Mouse (Mus musculus) myocyte (in vitro differentiated cells): ENCODE measurements around the gene Prpf6. TPM values are rescaled to one million over a fixed set of nuclear protein-coding genes. Genes with fewer than 3 reads are reported as not detected.

Experiments used
- H3K27me3 ChIP-seq: one replicate; pipeline ENCODE4 v1.6.1; 2011; ENCODE audit not compliant: control insufficient read depth, insufficient read depth, insufficient read length
- H3K36me3 ChIP-seq: one replicate; pipeline ENCODE4 v1.6.1; 2011; ENCODE audit not compliant: control insufficient read depth, insufficient read depth
- H3K4me2 ChIP-seq: one replicate; pipeline ENCODE4 v1.6.1; 2011; ENCODE audit warnings: low read depth, control low read depth
- H3K4me3 ChIP-seq: one replicate; pipeline ENCODE4 v1.5.1; 2011; ENCODE audit warnings: mild to moderate bottlenecking, control low read depth, moderate library complexity
- H3K79me2 ChIP-seq: one replicate; pipeline ENCODE4 v1.6.1; 2011; ENCODE audit not compliant: control insufficient read depth, insufficient read depth
- H3ac ChIP-seq: one replicate; pipeline ENCODE4 v1.6.1; 2011; ENCODE audit not compliant: control insufficient read depth, insufficient read length
- CEBPB ChIP-seq: IDR thresholded peaks from 2 replicates; pipeline ENCODE4 v1.6.1; 2011; ENCODE audit warnings: mild to moderate bottlenecking, moderate library complexity; ENCODE audit not compliant: poor library complexity, insufficient read depth, severe bottlenecking
- E2F4 ChIP-seq: IDR thresholded peaks from one replicate; pipeline ENCODE4 v1.6.1; 2011; ENCODE audit warnings: mild to moderate bottlenecking, control low read depth, moderate library complexity; ENCODE audit not compliant: insufficient read depth
- MAX ChIP-seq: IDR thresholded peaks from one replicate; pipeline ENCODE4 v1.6.1; 2011; ENCODE audit warnings: low read depth, mild to moderate bottlenecking, control low read depth
- MYOD1 ChIP-seq, 3 experiments: IDR thresholded peaks; one replicate each; pipeline ENCODE4 v1.6.1; 2011; ENCODE audit warnings: control low read depth in 2 of 3, low read depth in 2 of 3, mild to moderate bottlenecking in 2 of 3, moderate library complexity in 1 of 3; ENCODE audit not compliant: insufficient read length in 2 of 3, control insufficient read depth in 1 of 3
- MYOG ChIP-seq, 3 experiments: IDR thresholded peaks; one replicate each; pipeline ENCODE4 v1.6.1; 2011; ENCODE audit warnings: control low read depth in 2 of 3, low read depth in 2 of 3, mild to moderate bottlenecking in 2 of 3; ENCODE audit not compliant: insufficient read length in 2 of 3, control insufficient read depth in 1 of 3, insufficient read depth in 1 of 3
- POLR2A ChIP-seq: IDR thresholded peaks from one replicate; pipeline ENCODE4 v1.6.1; 2011; ENCODE audit warnings: low read depth, mild to moderate bottlenecking, control low read depth, moderate library complexity; ENCODE audit not compliant: insufficient read length
- POLR2AphosphoS2 ChIP-seq: IDR thresholded peaks from one replicate; pipeline ENCODE4 v1.6.1; 2011; ENCODE audit warnings: low read depth, control low read depth; ENCODE audit not compliant: insufficient read length
- REST ChIP-seq: IDR thresholded peaks from one replicate; pipeline ENCODE4 v1.6.1; 2011; ENCODE audit warnings: mild to moderate bottlenecking, control low read depth, moderate library complexity; ENCODE audit not compliant: insufficient read depth, insufficient read length
- SRF ChIP-seq: IDR thresholded peaks from one replicate; pipeline ENCODE4 v1.6.1; 2011; ENCODE audit warnings: low read depth; ENCODE audit not compliant: control insufficient read depth, insufficient read length
- TCF12 ChIP-seq: IDR thresholded peaks from one replicate; pipeline ENCODE4 v1.6.1; 2011; ENCODE audit warnings: mild to moderate bottlenecking, control low read depth; ENCODE audit not compliant: poor library complexity, insufficient read depth, severe bottlenecking
- TCF3 ChIP-seq: IDR thresholded peaks from one replicate; pipeline ENCODE4 v1.6.1; 2011; ENCODE audit warnings: low read depth, control low read depth; ENCODE audit not compliant: insufficient read length
- USF1 ChIP-seq: IDR thresholded peaks from one replicate; pipeline ENCODE4 v1.6.1; 2011; ENCODE audit warnings: low read depth, mild to moderate bottlenecking, control low read depth, moderate library complexity
- polyA plus RNA-seq: library from polyadenylated mRNA; unstranded; fragments of >200 nt; fragmentation: generic; extraction: Trizol; gene quantifications from one replicate; pipeline ENCODE4 v1.2.1, GENCODE M21; 2012; ENCODE audit warnings: missing spikeins

Gene Prpf6
- polyA plus RNA-seq, 1 experiment: 46.0 TPM

DNA sequence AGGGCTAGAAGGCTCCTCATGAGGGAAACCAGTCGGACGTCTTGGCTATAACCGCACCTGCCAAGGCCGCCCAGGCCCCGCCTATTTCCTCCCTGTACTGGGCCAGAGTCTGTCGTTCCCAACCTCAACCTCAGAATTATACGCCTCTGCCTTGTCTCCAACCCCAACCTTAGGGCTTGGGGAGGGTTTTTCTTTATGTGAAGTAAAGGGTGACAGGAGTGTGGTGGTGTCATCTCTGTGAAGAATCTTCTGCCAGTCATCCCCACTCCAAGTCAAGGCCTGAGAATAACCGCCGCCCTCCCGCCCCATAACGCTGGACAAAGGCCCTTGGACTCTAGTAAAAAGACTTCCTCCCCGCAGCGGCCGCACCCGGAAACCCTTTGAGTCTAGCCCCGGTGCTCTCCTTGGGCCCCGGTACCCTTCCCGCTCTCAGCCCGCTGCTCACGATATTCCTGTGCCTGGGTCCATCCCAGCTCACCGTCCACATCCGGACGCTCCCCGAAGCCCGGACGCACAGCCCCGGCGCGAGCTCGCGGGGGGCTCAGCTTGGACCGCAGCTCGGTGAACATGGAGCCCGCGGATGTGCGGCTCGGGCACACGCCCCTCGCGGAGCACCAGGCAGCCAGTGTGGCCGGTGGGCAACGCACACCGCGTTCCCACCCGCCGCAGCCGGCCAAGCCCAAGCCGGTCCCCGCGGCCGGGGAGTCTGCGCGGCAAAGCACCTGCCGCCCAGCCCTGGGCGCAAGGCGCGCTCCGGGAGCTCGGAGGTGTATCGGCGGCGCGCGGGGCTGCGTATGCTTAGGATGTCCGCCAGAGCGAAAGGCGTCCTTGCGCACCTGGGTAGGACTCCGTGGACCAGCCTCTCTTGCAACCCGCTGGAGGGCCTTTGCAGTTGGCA, 7.0 kb downstream of the Prpf6 start, which contains the start of gene Samd10:
Gene Samd10 (minus strand): TSS at position 759 of the 898 bp plus-strand sequence.
- no peak within 1 kb of the TSS for H3K4me3 ChIP-seq
- H3K27me3 ChIP-seq: no peaks in the 10 kb centered on the region
- H3K4me2 ChIP-seq: peak within 1 kb of the TSS; percentile 60

DNA sequence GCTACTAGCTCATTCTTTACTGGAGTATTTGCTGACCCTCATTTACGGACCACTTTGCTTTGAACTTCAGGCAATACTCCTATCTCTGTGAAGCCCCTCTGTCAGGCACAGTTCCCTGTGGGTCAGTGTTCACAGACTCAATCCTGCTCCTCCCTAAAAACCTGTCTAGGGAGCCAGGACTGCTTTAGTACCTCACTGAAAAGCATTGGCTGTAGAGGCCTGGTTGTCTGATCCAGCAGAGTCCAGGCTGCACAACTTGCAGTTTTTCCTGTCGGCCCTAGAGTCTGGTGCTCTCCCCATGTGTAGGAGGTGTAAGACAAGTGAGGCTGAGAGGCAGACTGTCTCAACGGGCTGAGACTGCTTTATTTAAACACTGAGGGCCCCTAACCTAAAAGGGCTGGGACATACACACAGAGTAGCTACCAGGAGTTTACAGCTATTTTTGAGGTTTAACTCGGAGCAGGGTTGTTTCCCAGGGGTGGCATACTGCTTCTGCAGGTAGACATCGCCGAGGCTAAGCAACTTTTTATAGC, 8.6 kb downstream of the Prpf6 start:
- H3K79me2 ChIP-seq: peaks cover 35% of the 10 kb centered on the region
- peak overlapping the region; percentile 87 for H3K4me3 ChIP-seq
- TF ChIP-seq TCF12 (no peak), MYOD1 (IDR thresholded peaks at IDR 0.05; ENCODE audit: control insufficient read depth in 1 of 3, insufficient read length in 2 of 3, low read depth in 2 of 3) (no peak), MYOG (IDR thresholded peaks at IDR 0.05; ENCODE audit: control insufficient read depth in 1 of 3, insufficient read depth in 1 of 3, insufficient read length in 2 of 3, low read depth in 2 of 3) (no peak), POLR2A (no peak), TCF3 (no peak), CEBPB (no peak), MAX (no peak), E2F4 (no peak), REST (no peak), USF1 (no peak), POLR2AphosphoS2 (no peak), SRF (no peak)
- no peaks in the 10 kb centered on the region for H3K36me3 ChIP-seq
- H3ac ChIP-seq: peak overlapping the region; percentile 69
- H3K4me2 ChIP-seq: peak overlapping the region; percentile 89
- H3K27me3 ChIP-seq: no peaks in the 10 kb centered on the region

More for the DNA sequence above, 7.0 kb downstream of the Prpf6 start, which contains the start of gene Samd10:
- Histone ChIP-seq H3K79me2 (peaks cover 24% of the 10 kb centered on the region), H3ac (no peak within 1 kb of the TSS), H3K36me3 (no peaks in the 10 kb centered on the region)
- TF ChIP-seq SRF (no peak), TCF3 (no peak), USF1 (no peak), MYOG (IDR thresholded peaks at IDR 0.05; ENCODE audit: control insufficient read depth in 1 of 3, insufficient read depth in 1 of 3, insufficient read length in 2 of 3, low read depth in 2 of 3) (no peak), POLR2A (no peak), TCF12 (no peak), MAX (no peak), CEBPB (no peak), E2F4 (no peak), POLR2AphosphoS2 (no peak)

DNA sequence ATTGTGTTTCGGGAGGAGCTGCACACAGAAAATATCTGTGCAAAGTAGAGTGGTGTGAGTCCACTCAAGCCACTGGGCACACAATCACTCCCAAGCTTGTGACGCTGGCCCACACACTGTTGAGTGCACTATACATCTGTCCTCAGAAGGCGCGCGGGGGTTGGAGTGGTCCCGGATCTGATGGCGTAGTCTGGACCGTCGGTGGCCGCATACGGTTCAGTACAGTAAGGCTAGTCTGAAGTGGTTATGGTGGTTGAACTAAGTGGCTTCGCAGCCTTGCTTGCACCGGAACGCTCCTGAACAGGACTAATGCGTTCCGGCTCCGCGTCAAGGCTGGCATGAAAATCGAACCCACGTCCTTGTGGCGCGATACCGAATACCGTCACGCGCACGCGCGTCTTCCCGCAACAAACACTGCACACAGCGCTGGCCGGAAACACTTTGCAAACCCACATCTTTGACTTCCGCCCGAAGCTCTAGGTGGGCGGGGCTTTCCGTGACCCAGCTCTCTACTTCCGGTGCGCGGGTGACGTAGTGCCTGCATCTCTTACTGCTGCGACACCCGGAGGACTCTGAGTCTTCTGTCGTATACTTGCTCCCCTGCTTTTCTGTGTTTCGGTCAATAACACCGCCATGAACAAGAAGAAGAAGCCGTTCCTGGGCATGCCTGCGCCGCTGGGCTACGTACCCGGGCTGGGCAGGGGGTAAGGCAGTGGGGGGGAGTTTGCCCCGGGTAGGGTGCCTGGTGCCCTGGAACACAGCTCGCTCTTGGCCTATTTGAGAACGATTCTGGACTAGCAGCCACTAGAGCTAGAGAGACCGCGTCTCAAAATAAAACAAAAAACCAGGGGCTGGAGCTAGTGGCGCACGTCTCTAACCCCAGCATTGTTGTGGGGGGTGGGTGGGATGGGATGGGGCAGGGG, 9.4 kb downstream of the Prpf6 start:
- TF ChIP-seq POLR2AphosphoS2 (peak; percentile 91), SRF (peak; percentile 31), REST (no peak), TCF3 (no peak), POLR2A (peak; percentile 94), E2F4 (no peak), MAX (no peak), MYOG (IDR thresholded peaks at IDR 0.05; ENCODE audit: control insufficient read depth in 1 of 3, insufficient read depth in 1 of 3, insufficient read length in 2 of 3, low read depth in 2 of 3) (peak in 1 of 3 experiments; percentile 5)
- peak overlapping the region; percentile 95 for H3K4me2 ChIP-seq
- no peaks in the 10 kb centered on the region for H3K36me3 ChIP-seq
- peak overlapping the region; percentile 87 for H3K4me3 ChIP-seq
- peak overlapping the region; percentile 69 for H3ac ChIP-seq
- no peaks in the 10 kb centered on the region for H3K27me3 ChIP-seq
- H3K79me2 ChIP-seq: peaks cover 35% of the 10 kb centered on the region

DNA sequence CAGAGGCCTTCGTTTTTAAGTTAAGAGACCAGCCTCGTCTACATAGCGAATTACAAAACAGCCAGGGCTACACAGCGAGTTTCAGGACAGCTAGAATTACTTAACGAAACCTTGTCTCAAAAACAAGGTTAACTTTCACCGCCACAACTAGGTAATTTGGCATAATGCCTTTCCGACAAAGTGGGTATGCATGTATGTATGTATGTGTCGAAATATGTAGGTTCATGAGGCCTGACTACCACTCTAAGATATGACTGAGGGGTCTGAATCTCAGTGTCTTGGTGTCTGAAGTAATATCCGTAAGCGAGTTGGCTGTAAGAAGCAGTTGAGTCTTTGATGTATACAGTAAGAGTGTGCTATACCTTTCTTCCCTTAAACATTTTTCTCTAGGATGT, 10.1 kb downstream of the Prpf6 start:
- Histone ChIP-seq H3K27me3 (no peaks in the 10 kb centered on the region), H3K4me2 (peak overlapping the region; percentile 95)

More for the DNA sequence above, 10.1 kb downstream of the Prpf6 start:
- TF ChIP-seq E2F4: no peak
- TF ChIP-seq TCF3: no peak
- no peak for TF ChIP-seq USF1
- TF ChIP-seq TCF12: no peak
- no peak for TF ChIP-seq POLR2A
- no peak for TF ChIP-seq SRF
- no peak for TF ChIP-seq POLR2AphosphoS2
- no peak for TF ChIP-seq MAX
- no peak for TF ChIP-seq CEBPB
- TF ChIP-seq REST: no peak
- TF ChIP-seq MYOD1 (IDR thresholded peaks at IDR 0.05; ENCODE audit: control insufficient read depth in 1 of 3, insufficient read length in 2 of 3, low read depth in 2 of 3): no peak
- TF ChIP-seq MYOG (IDR thresholded peaks at IDR 0.05; ENCODE audit: control insufficient read depth in 1 of 3, insufficient read depth in 1 of 3, insufficient read length in 2 of 3, low read depth in 2 of 3): no peak
- peaks cover 35% of the 10 kb centered on the region for H3K79me2 ChIP-seq
- H3K36me3 ChIP-seq: no peaks in the 10 kb centered on the region
- H3K4me3 ChIP-seq: peak overlapping the region; percentile 87
- peak overlapping the region; percentile 69 for H3ac ChIP-seq
